Mouse (Mus musculus) kidney, postnatal 4 days (tissue): ENCODE measurements around the gene Smad9.
A peak's percentile ranks its signal among the peaks of the same experiment; 100 is the strongest.

ENCODE experiments used
- DNase-seq, 2 experiments: peaks; one replicate each; pipeline ENCODE4 v3.0.0; 2021; ENCODE audit warnings: mixed read lengths in 2 of 2

The Smad9 gene

GRCm38 (mm10) chr3:54755145-54756041 lies at the start of gene Smad9:
Gene Smad9, plus strand, starts transcription at chr3:54755582.
- peak; percentile 75 to 84 for DNase-seq

DNA sequence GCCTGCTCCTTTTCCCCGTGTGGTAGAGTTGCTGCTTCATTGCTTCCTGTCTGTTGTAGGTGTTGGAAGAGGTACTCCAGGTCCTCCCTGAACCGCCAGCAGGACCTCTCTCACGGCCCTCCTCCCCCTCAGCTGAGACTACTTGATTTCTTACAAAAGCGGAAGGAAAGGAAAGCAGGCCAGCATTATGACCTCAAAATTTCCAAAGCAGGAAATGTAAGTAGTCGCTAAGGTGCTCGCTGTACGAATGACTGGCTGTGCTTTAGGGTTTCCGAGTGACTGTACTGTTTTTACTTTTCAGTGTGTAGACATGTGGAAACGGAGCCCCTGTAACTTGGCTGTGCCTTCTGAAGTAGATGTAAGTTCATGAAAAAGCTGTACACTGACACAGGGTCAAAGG lies 46.4 kb upstream of the Smad9 start:
- DNase-seq: no peak

GRCm38 (mm10) chr3:54714253-54714652 lies 41.1 kb upstream of the Smad9 start, which contains the start of gene Gm21958:
Gene Gm21958, minus strand, starts transcription at chr3:54714353.
- DNase-seq: no peak

DNA sequence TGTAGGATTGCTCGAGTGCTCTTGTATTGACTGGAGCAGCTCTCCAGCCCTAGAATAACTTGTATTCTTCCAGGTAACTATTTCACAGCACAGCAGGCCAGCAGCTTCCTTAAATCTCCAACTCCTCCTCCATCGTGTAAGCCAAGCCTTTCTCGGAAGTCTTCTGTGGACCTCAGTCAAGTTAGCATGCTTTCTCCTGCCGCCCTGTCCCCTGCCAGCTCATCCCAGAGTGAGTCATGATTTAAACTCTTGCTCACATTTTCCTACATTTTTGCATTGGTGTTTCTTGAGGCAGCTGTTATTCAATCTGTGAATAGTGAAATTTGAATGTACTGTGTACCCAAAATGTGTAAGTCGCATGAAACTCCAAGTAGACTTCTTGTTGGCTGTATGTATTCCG lies 39.9 kb upstream of the Smad9 start:
- DNase-seq: no peak

DNA sequence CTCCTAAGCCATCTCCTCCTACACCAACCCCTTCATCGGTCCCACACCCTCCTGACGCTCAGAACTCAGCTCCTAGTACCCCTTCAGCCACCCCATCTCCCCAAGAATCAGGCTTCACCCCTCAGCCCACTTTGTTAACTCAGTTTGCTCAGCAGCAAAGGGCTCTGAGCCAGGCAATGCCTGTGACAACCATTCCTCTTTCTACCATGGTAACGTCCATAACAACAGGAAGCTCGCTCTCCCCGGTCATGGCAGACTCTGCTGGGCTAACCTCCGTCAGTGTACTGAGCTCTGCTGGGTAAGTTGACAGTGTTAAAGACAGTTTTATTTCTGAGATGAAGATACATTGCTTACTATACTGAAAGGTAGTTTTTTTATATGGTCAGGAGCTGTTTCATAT lies 38.0 kb upstream of the Smad9 start:
- no peak for DNase-seq

GRCm38 (mm10) chr3:54718947-54719346 lies 36.4 kb upstream of the Smad9 start:
- DNase-seq: no peak

DNA sequence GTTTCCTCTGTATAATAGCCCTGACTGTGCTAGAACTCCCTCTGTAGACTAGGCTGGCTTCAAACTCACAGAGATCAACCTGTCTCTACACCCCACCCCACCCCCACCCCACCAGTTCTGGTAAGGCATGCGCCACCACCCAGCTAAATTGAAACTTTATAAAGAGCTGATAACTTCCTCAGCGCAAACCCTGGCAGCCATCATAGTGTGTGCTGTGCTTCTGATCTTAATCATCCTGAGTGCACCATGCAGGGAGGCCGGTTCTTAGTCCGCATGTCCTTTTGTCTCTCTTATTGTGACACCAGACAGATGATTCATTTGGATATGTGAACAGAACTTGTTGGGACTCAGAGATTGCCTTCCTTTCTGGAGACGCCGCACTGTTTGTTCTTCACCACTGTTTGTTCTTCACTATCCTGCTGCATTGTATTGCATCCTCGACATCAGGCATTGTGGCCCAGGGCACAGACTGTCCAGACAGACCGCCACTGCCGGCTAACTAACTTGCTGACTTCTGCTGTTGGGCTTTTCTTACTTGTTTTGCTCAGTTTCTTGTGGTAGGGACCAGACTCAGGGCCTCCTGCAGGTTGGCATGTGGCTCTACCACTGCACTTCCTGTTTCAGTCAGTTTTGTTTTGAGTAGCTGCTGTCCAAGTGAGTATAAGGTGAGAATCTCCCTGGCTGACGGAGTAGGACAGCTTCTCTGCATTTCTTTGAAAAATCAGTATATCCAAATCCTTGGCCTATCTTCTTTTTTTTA lies 31.5 kb upstream of the Smad9 start:
- no peak for DNase-seq

DNA sequence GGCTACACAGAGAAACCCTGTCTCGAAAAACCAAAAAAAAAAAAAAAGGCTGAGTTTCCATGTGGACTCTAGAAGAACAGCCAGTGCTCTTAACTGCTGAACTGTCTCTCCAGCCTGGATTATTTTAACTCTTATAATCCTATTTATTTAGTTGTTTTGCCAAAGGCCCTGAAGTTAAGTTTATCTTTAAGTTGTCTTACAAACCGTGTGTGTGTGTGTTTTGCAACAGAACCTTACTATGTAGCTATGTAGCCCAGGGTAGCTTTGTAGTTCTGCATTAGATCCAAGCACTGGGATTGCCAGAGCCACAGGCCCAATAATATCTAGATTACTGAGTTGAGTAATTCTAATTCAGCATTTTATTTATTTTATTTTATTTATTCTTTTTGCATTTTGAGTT lies 30.0 kb upstream of the Smad9 start:
- DNase-seq: no peak

DNA sequence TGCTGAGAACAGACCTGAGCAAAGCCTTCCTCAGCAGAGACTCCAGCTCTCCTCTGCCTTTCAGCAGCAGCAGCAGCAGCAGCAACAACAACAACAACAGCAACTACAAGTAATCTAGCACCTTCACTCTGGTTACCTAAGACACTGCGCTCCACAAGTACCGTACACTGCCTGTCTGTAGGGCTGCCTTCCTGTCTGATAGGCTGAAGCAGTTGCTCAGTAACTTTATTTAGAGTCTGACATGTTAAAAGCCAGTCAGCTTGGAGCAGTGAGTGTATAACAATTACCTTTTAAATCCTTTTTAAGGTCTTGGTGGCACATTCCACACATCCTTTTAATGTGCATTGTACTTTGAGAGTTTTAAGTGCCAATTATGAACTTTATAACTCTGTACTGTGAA lies 27.8 kb upstream of the Smad9 start:
- no peak for DNase-seq

DNA sequence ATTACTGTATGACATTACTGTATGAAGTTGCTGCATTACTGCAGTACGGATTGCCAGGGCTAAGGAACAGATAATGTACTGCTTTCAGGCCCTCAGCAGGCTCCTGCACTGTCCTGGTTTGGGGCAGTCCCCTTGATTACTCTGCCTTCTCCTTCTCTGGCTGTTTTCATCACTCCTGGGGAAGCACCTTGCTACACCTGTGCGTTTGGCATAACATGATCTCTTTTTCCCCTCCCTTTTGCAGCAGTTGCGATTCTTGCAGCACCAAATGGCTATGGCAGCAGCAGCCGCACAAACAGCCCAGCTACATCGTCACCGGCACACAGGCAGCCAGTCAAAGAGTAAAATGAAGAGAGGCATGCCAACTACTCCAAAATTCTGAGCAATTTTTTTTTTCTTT lies 27.3 kb upstream of the Smad9 start:
- DNase-seq: no peak

DNA sequence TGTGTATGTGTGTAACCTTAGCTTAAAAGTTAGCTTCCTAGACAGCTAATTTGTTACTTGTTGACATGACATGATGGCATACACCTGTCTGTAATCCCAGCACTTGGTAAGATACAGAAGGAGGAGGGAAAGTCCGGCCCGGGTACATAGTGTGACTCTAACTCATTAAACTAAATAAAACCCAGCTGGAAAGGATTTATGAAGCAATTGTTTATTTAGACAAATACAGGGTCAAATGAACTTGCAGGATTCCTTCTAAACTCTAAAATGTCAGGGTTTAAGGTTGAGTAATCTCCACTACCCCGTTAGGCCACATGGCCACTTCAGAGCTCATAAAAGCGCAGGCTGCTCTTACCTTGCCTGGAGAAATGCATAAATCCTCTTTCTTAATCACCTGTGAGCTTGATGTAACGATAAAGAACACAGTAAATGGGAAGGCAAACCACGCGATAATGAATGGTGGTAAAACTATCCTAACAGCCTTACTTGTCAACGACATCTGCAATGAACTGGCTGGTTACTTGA lies 23.7 kb upstream of the Smad9 start:
- DNase-seq: no peak

DNA sequence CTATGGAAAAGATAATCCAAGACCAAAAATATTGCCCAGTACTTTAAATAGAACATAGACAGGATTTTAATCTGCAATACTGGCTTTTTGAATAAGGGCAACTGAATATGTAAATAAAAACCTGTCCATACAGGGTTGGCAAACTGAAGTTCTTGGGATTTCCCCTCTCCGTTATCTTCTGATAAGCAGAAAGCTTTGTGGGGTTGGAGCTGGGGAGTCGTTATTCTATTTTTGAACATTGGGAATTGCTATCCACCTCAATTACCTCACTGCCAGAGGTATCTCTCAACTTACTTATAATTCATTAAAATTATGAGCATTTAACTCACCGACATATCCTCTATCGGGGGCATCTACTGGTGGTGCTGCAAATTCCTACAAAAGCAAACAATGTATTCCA lies 23.0 kb upstream of the Smad9 start:
- no peak for DNase-seq

DNA sequence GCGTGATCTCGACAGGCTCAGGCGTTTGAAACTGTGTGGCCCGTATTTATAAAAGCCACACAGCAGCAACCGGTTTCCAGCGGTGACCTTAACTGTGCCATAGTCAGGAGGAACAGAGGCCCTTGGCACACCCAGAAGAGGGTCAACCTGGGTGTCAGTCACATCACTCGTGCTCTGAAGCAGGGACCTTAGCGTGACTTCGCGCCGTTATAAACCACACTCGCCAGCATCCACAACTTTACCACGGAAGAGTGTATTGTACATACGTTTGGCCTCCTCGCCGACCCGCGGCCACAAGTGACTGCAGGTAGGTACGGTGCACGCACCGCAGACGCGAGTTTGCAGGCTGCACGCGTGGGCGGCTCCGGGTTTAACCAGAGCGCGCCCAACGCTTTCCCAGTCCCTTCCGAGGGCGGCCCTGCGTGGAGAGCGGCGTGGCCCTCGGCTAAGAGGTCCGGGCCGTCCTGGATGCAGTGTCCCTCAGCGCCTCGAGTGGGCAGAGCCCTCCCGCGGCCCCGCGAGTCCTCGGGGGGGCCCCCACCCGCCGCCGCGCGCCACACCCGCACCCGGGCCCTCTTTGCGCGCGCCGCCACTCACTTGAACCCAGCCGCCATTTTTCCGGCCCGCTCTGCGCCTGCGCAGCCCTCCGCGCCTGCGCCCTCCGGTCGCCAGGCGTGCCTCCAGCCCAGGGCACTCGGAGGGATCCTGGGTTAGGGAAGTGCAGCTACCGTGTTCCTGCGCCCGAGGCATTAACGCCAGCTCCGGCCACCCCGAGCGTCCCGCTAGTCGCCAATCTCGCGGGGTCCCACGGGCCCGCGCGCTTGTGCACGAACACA lies 20.8 kb upstream of the Smad9 start:
- DNase-seq: peak; percentile 92 to 95

DNA sequence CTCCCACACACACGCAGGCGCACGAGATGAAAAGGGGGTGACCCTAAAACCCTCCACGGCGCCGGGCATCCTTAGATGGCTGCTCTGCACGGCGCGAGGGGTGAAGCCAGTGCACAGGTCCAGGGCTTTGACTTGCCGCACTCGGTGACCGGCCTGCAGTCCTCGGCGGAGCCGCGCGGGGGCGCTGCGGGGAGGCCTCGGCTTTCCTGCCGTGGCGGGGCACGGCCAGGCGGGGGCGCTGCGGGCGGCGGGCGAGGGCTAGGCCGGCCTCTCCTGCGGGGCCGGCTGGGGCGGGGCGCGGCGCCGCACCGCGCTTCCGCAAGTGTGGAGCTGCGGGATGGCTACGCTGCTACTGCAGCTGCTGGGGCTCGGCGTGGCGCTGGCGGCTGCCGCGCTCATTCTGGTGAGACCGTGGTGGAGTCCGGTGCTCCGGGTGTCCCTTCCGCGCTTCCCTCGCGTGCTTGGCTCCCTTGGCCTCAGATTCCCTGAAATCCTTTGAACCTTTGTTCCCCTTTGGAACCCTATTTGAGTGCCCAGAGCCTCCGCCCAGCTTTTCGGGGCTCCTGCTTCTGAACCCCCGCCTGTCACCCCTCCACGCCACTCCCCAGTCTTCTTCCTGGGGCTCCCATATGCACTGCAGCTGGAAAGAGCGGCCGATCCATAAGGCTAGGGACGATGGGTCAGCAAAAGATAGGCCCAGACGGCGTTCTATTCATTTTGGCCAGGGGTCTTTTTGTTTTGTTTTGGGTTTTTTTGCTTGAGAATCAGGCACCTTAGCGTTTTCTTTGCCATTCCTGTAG lies 19.9 kb upstream of the Smad9 start, which contains the start of the genes Exosc8 and Alg5:
TSS of gene Exosc8 (minus strand) at position 147 of the 800 bp plus-strand sequence.
TSS of gene Alg5 (plus strand) at position 293 of the 800 bp plus-strand sequence.
- peak; percentile 92 to 94 for DNase-seq

GRCm38 (mm10) chr3:54736101-54736927 lies 19.1 kb upstream of the Smad9 start:
- DNase-seq: peak; percentile 24 to 47

GRCm38 (mm10) chr3:54737317-54737716 lies 18.1 kb upstream of the Smad9 start:
- no peak for DNase-seq

- no peak for DNase-seq
Observed at GRCm38 (mm10) chr3:54741965-54742364, 13.4 kb upstream of the Smad9 start.

DNA sequence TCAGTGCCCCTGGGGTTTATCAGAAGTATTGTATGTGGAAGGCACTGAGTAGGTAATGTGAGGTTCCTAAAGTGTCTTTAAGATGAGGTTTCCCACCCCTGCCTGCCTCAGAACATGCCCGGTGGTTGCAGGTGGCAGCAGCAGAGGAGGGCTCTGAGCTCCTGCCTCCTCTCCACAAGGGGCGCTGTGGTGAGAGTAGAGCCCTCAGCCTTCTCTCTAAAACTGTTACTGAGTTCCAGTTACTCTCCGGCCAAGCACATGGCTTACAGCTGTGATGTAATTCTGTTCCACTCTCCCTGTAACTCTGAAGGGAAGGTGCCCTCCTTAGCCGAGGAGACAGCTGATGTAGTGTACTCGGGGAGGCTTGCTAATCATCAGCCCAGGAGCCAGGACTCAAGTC lies 9.6 kb upstream of the Smad9 start:
- DNase-seq: peak; percentile 60 to 63

DNA sequence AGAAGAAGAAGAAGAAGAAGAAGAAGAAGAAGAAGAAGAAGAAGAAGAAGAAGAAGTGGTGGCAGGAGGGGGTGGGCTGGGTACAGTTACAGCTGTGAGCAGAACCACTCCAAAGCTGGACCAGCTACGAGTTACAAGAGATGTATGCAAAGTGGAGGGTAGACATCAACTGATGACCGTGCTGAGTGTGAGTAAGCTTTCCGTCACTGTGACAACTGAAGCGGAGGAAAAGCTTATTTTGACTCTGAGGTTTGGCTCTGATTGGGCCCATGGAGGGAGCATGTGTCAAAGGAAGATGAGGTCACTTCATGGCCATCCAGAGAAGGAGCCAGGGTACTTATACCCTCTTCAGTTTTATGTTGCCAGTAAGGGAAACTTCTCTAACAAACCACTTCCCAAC lies 2.0 kb upstream of the Smad9 start:
- no peak for DNase-seq

DNA sequence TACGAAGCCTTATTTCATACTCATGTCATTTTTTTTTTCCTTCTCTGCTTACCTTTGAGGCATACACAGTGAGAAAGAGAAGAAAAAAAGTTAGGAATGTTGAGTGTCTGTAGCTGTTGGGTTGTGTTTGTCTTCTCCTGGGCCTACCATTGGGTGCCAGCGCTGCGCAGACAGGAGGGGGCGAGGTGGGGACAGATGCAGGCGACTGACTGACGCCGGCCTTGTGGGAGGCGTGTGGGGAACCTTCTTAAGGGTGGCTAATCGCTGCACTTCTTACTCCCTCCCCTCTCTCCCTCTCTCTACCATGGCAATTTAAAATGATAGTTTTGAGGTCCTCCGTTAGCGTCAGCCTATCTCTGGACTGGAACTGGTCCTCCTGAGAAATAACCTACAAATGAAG lies 676 bp downstream of the Smad9 start:
- DNase-seq: peak; percentile 50 to 64

GRCm38 (mm10) chr3:54757446-54757845 lies 2.1 kb downstream of the Smad9 start:
- no peak for DNase-seq
